Mouse (Mus musculus): ENCODE results near the gene Nme9.

DNA sequence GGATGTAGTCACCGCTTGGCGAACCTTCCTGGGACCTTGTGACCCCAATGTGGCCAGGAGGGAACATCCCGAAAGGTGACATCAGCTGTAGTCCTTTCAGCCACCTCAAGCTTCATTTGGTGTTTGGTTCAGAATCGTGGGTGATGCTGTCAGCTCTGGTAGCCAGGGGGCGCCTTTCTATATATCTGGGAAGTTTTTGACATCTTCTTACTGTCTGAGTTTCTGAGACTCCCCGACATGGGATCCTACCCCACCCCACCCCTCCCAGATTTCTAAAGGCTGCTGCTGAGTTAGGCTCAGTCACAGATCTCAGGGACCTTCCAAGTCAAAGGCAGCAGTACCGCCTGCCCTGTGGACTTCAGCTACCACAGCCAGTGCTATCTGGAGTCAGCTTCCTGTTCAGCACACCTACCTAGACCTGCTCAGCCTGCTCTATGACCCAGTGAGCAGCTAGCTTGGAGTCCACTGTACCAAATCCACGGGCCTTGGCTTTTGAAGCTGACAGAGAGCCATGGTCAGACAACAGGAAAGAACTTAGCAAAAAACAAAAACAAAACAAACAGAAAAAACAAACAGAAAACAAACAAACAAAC is 18.5 kb downstream of the Nme9 start:
- no peak for TF ChIP-seq GATA1 (IDR thresholded peaks at IDR 0.05; ENCODE audit: low read length)
- TF ChIP-seq TAL1 (IDR thresholded peaks at IDR 0.05; ENCODE audit: low read length): no peak

Measured in erythroblast, embryonic 14.5 days (primary cell).